Mouse (Mus musculus) MEL (cell line): ENCODE results near the gene Mycbp2.

ENCODE experiments used
- CHD1 ChIP-seq: IDR thresholded peaks from 2 replicates; pipeline ENCODE4 v1.6.1; 2012; ENCODE audit warnings: low read depth, mild to moderate bottlenecking, inconsistent platforms, low read length, improper control_type of control experiment
- CTCF ChIP-seq, 3 experiments: IDR thresholded peaks in 2 of 3; conservative IDR thresholded peaks in 1 of 3; 2 replicates each; pipeline ENCODE4 v1.5.1; 2011 to 2012; ENCODE audit warnings: low read length in 3 of 3, low read depth in 2 of 3, mild to moderate bottlenecking in 2 of 3, improper control_type of control experiment in 1 of 3, inconsistent platforms in 1 of 3, mixed read lengths in 1 of 3, moderate library complexity in 1 of 3; ENCODE audit not compliant: control insufficient read depth in 1 of 3, insufficient read depth in 1 of 3, poor library complexity in 1 of 3, severe bottlenecking in 1 of 3
- EP300 ChIP-seq, 2 experiments: IDR thresholded peaks; 2 replicates each; pipeline ENCODE4 v1.6.1; 2011; ENCODE audit warnings: improper control_type of control experiment in 2 of 2, low read length in 2 of 2, low read depth in 1 of 2, mild to moderate bottlenecking in 1 of 2
- GABPA ChIP-seq: IDR thresholded peaks from 2 replicates; pipeline ENCODE4 v1.6.1; 2012; ENCODE audit warnings: low read depth, mild to moderate bottlenecking, inconsistent platforms, low read length, improper control_type of control experiment, moderate library complexity
- GATA1 ChIP-seq: IDR thresholded peaks from 2 replicates; pipeline ENCODE4 v1.6.1; 2011; ENCODE audit warnings: low read depth, low read length, improper control_type of control experiment
- MXI1 ChIP-seq: IDR thresholded peaks from 2 replicates; pipeline ENCODE4 v1.6.1; 2011; ENCODE audit warnings: mild to moderate bottlenecking, low read depth, low read length, improper control_type of control experiment
- POLR2A ChIP-seq, 2 experiments: IDR thresholded peaks; 2 replicates each; pipeline ENCODE4 v1.6.1; 2011 to 2012; ENCODE audit warnings: low read length in 2 of 2, mild to moderate bottlenecking in 2 of 2, control low read depth in 1 of 2, improper control_type of control experiment in 1 of 2, low read depth in 1 of 2, moderate library complexity in 1 of 2; ENCODE audit not compliant: control insufficient read depth in 1 of 2, insufficient read depth in 1 of 2, poor library complexity in 1 of 2
- SIN3A ChIP-seq: IDR thresholded peaks from 2 replicates; pipeline ENCODE4 v1.6.1; 2012; ENCODE audit warnings: low read length, improper control_type of control experiment, inconsistent platforms
- TAL1 ChIP-seq: IDR thresholded peaks from 2 replicates; pipeline ENCODE4 v1.6.1; 2012; ENCODE audit warnings: mild to moderate bottlenecking, inconsistent platforms, low read length, moderate library complexity, mixed read lengths
- ZNF384 ChIP-seq: IDR thresholded peaks from 2 replicates; pipeline ENCODE4 v1.6.1; 2012; ENCODE audit warnings: low read depth, mild to moderate bottlenecking, inconsistent platforms, low read length, improper control_type of control experiment

- TF ChIP-seq GATA1 (no peak), GABPA (no peak), CTCF (IDR thresholded peaks at IDR 0.05 in 2 of 3, conservative IDR thresholded peaks at IDR 0.05 in 1 of 3; ENCODE audit: control insufficient read depth in 1 of 3, insufficient read depth in 1 of 3, low read depth in 2 of 3, low read length in 3 of 3, poor library complexity in 1 of 3, severe bottlenecking in 1 of 3) (no peak), CHD1 (no peak), SIN3A (no peak), POLR2A (IDR thresholded peaks at IDR 0.05; ENCODE audit: control insufficient read depth in 1 of 2, insufficient read depth in 1 of 2, low read depth in 1 of 2, low read length in 2 of 2, poor library complexity in 1 of 2) (no peak), EP300 (IDR thresholded peaks at IDR 0.05; ENCODE audit: low read depth in 1 of 2, low read length in 2 of 2) (no peak), MXI1 (no peak), TAL1 (no peak), ZNF384 (no peak)
Observed at GRCm38 (mm10) chr14:103109971-103110370, 236.6 kb downstream of the Mycbp2 start.
